Mouse (Mus musculus) liver, adult 2 months (tissue): ENCODE measurements around the gene Atoh8.

Experiments
- CTCF ChIP-seq: fragments of 200-500 bp; IDR thresholded peaks from 2 replicates; pipeline ENCODE4 v1.5.1; 2011; ENCODE audit warnings: low read depth, low read length, control low read depth
- POLR2A ChIP-seq: fragments of 200-500 bp; IDR thresholded peaks from 2 replicates; pipeline ENCODE4 v1.6.1; 2011; ENCODE audit warnings: low read length, control low read depth; ENCODE audit not compliant: insufficient read depth; ENCODE audit errors: extremely low read depth

DNA sequence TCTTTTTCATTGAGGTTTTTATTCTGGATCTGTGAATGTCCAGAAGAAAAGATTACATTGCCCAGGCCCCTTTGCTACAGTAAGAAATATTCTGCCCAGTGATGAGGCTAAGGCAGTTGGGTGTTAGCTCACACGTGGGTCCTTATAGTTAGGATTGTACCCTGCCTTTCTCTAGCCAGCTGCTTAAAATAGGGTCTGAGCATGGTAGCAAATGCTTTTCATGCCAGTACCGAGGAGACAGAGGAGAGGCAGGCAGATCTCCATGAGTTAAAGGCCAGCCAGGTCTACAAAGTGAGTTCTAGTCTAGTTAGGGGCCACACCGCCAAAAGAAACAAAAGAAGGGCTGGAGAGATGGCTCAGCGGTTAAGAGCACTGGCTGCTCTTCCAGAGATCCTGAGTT is 17.8 kb upstream of the Atoh8 start:
- TF ChIP-seq CTCF (no peak), POLR2A (no peak)
